Mouse (Mus musculus) spleen, adult 12 weeks (tissue): Measurements from ENCODE around the gene Trappc6a.

ENCODE experiments used
- DNase-seq: peaks from one replicate; pipeline ENCODE4 v3.0.0; 2022; ENCODE audit warnings: low spot score

Gene Trappc6a

DNA sequence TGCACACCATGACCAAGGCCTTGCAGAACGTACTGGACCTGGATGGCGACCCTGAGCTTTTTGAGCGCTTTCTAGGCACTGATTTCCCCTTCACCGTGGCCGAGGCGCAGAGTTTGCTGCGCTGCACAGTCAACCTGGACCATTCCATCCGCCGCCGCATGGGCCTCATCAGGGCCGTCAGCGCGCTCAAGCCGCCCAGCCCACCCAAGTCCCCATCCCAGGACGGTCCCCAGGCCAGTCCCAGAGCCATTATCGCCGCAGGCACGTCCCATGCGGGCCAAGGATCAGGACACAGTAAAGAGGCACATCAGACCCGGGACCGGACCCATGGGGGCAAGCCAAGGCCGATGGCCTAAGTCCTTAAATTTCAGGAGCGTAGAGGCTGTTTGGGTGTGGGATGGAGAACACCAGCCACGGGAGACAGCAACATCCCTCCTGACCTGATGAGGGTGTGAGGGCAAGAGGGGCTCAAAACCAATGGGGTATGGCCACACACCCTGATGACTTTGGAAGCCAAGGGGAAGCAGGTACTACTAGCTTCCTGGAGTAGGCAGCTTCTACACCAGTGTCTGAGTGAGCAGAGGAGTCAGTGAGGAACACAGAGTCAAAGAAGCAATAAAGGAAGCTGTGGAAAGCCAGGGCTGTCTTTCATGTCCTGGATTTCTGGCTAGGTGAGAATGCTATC, 16.4 kb downstream of the Trappc6a start:
- DNase-seq, result no peak

- DNase-seq, result no peak
Measured at GRCm38 (mm10) chr7:19525105-19525481, 16.9 kb downstream of the Trappc6a start.

DNA sequence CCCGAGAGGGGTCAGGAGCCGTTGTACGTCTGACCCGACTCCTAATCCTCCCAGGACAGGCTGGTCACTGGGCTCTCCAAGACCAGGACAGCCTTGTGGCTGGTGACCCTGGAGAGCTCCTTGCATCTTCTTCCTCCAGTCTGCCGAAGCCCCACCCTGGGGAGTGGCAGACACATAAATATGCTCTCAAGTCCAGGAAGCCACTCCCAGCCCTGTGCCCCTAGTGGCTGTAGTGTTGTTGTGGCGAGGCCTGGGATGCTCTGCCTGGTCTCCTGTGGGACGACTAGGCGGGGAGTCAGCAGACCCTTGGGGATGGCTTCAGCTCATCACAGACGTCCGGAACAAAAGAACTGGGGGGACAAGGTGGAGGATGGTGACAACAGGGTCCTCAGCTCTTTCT, 22.9 kb downstream of the Trappc6a start:
- no peak for DNase-seq

GRCm38 (mm10) chr7:19532240-19532639, 24.0 kb downstream of the Trappc6a start:
- DNase-seq, result no peak

DNA sequence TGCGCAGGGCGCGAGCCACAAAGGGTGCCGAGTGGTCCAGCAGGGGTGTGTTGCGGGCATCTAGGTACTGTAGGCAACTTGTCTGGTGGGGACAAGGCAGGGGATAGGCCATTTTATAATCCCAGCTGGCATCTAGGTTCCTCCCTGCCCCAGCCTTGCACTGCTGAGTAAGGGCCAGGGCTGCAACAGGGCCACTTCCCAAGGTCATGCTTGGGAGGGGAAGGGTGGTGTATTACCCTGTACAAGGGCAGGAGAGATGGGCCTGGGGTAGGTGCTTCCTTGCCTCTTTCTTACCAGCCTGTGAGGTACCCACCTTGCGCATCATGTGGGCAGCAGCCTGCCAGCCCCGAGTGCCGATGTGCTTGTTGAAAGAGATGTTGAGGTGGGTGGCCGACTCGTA, 26.5 kb downstream of the Trappc6a start:
- DNase-seq, result no peak

GRCm38 (mm10) chr7:19540771-19541566, 32.8 kb downstream of the Trappc6a start:
- no peak for DNase-seq

- DNase-seq, result no peak
Measured at GRCm38 (mm10) chr7:19541681-19542154, 33.5 kb downstream of the Trappc6a start.

- no peak for DNase-seq
Measured at GRCm38 (mm10) chr7:19542155-19542691, 34.0 kb downstream of the Trappc6a start.

DNA sequence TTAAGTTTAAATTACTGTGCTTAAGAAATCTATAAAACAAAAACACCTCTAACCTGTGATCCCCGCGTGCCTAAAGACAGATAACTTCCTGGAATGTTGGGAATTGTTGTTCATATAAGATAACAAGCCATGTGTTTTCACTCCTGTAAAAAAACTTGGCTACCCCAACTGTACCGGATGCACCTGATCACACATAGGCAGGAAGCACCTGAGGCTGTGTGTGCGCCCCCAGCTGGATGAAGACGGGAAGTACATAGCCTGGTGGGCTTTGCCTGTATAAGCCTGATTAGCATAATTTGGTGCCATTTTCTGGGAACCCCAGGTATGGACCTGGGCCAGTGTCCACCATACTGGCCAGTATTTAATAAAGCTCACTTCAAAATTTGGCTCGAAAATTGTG, 35.4 kb downstream of the Trappc6a start:
- DNase-seq, result no peak

- DNase-seq, result no peak
Measured at GRCm38 (mm10) chr7:19546007-19546406, 37.8 kb downstream of the Trappc6a start.

DNA sequence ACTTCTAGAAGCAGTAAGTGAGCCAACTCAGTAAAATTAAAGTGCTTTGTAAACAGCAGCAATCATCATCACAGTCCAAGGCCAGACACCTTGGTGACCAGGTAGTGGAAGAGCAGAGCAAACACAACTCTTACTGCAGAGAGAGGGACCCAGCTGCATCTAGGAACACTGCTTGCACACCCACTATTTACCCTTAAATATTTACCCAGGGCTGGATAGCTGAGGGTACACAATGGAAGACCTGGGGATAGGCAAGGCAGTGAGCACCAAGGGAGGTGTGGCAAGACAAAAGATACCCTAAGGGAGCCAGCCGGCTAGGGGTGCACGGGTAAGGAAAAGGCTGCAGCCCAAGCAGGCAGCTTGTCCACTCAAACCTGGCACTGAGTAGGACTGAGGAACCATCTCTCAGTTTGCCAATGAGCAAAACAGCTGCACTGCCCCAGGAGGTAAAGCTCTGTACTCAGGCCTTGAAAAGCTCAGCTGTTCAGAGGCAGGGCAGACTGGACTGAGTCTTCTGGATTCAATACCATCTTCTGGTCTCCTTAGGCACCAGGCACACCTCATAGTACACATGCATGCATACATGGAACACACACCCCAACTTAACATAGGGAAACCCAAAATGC, 39.3 kb downstream of the Trappc6a start:
- DNase-seq, result no peak

- no peak for DNase-seq
Measured at GRCm38 (mm10) chr7:19549394-19549793, 41.2 kb downstream of the Trappc6a start.

- DNase-seq, result no peak
Measured at GRCm38 (mm10) chr7:19551634-19552033, 43.4 kb downstream of the Trappc6a start.

- DNase-seq, result no peak
Measured at GRCm38 (mm10) chr7:19552443-19552842, 44.2 kb downstream of the Trappc6a start.

DNA sequence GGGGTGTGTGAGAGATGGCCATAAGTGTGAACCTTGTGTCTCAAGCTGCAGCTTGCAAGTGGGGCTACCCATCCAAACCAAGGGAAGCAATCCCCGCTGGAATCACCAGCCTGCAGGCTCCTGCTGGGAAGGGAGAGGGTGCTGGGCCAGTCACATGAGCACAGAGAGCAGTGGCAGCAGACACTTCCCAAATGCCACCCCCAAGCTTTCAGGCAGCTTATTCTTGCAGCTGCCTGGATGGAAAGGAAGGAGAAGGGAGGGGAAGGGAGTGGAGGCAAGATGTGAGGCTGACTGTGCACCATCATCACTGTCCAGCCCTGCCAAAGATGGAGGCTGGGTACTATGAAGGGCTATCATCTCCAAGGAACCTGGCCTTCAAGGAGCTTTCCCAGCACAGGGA, 46.0 kb downstream of the Trappc6a start:
- no peak for DNase-seq

- DNase-seq, result no peak
Measured at GRCm38 (mm10) chr7:19557086-19557485, 48.9 kb downstream of the Trappc6a start.

GRCm38 (mm10) chr7:19557982-19558900, 50.0 kb downstream of the Trappc6a start:
- DNase-seq, result no peak

DNA sequence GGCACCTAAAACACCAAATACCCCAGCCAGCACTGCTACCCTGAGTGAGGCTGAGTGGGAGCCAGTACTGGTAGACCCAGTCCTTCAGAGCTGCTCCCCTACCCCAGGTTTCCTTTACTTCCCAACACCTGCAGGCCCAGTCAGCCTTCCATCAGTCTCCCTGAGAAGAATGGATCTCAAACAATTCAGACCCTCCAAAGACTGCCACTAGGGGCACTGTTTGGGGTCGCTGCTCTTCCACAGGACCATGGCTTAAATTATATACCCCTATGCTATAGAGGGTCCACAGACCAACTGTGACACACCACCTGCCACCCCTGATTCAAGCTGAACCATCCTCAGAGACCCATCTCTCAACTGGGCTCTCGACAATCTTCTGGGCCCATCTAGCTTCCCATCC, 50.8 kb downstream of the Trappc6a start:
- no peak for DNase-seq

- DNase-seq, result no peak
Measured at GRCm38 (mm10) chr7:19560491-19561260, 52.5 kb downstream of the Trappc6a start.

DNA sequence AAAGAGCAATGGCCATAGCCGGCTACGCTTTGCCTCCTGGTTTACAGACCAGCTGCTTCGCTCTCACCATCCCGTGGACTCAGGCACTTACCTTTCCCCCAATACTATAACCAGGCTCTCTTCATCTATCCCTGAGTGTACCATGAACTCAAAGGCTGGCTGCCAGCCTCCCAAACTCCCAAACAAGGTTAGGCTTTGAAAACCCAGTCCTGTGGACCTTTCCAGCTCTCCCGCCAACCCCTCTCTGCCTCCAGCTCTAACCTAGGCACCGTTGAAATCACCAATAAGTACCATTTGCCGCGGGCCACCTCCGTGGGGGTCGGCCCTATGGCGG, 53.2 kb downstream of the Trappc6a start:
- DNase-seq, result no peak
